Mouse (Mus musculus) limb, embryonic 14.5 days (tissue): ENCODE measurements at regions not wholly inside any gene's neighbourhood (a gene's known extent, or its start where the extent isn't known, plus 50 kb on each side); places are given as distances from the start of the nearest gene placed in this dataset.

ENCODE experiments used
- ATAC-seq: fragments of 200-750 bp; cut with Nextera tagmentation; 2 replicates; pipeline ENCODE4 v1.8.0; 2017; ENCODE audit warnings: low read depth, moderate number of reproducible peaks, moderate TSS enrichment; ENCODE audit not compliant: low FRiP score
- DNase-seq: peaks from one replicate; pipeline ENCODE4 v3.0.0-alpha.2; 2015; ENCODE audit warnings: low spot score
- H3K27ac ChIP-seq: fragments of 300-500 bp; sonication (generic); replicated peaks from 2 replicates; pipeline ENCODE4 v1.5.1; 2014; ENCODE audit warnings: low read depth, mild to moderate bottlenecking, low read length, moderate library complexity, mixed read lengths
- H3K27me3 ChIP-seq: fragments of 300-500 bp; sonication (generic); 2 replicates; pipeline ENCODE4 v1.6.1; 2014; ENCODE audit warnings: low read length, mixed read lengths; ENCODE audit not compliant: control insufficient read depth, insufficient read depth
- H3K36me3 ChIP-seq: fragments of 300-500 bp; sonication (generic); 2 replicates; pipeline ENCODE4 v1.6.1; 2014; ENCODE audit warnings: mild to moderate bottlenecking, low read length, moderate library complexity, mixed read lengths; ENCODE audit not compliant: control insufficient read depth, insufficient read depth
- H3K4me1 ChIP-seq: fragments of 300-500 bp; sonication (generic); 2 replicates; pipeline ENCODE4 v1.6.1; 2014; ENCODE audit warnings: antibody characterized with exemption, low read length, mixed read lengths; ENCODE audit not compliant: control insufficient read depth, insufficient read depth
- H3K4me2 ChIP-seq: fragments of 300-500 bp; sonication (generic); replicated peaks from 2 replicates; pipeline ENCODE4 v1.6.1; 2014; ENCODE audit warnings: low read depth, mild to moderate bottlenecking, low read length, moderate library complexity; ENCODE audit not compliant: severe bottlenecking
- H3K4me3 ChIP-seq: fragments of 300-500 bp; sonication (generic); replicated peaks from 2 replicates; pipeline ENCODE4 v1.5.1; 2014; ENCODE audit warnings: low read length
- H3K9ac ChIP-seq: fragments of 300-500 bp; sonication (generic); 2 replicates; pipeline ENCODE4 v1.6.1; 2014; ENCODE audit warnings: mild to moderate bottlenecking, low read depth, low read length, moderate library complexity; ENCODE audit not compliant: severe bottlenecking
- H3K9me3 ChIP-seq: fragments of 300-500 bp; sonication (generic); 2 replicates; pipeline ENCODE4 v1.6.1; 2016; ENCODE audit warnings: low read length; ENCODE audit not compliant: control insufficient read depth
- POLR2A ChIP-seq: fragments of 200-500 bp; IDR thresholded peaks from 2 replicates; pipeline ENCODE4 v1.8.0; 2012; ENCODE audit warnings: inconsistent platforms, mild to moderate bottlenecking, moderate library complexity, borderline replicate concordance; ENCODE audit not compliant: insufficient read depth, insufficient read length; ENCODE audit errors: extremely low read depth
- WGBS: fragments of 180-500 bp; shearing (Covaris S2); extraction: QIAGEN DNeasy Blood & Tissue Kit; methylation state at CpG from one replicate; pipeline ENCODE4 v1.1.7; 2014; 5-methylcytosine and 5-hydroxymethylcytosine counted together

DNA sequence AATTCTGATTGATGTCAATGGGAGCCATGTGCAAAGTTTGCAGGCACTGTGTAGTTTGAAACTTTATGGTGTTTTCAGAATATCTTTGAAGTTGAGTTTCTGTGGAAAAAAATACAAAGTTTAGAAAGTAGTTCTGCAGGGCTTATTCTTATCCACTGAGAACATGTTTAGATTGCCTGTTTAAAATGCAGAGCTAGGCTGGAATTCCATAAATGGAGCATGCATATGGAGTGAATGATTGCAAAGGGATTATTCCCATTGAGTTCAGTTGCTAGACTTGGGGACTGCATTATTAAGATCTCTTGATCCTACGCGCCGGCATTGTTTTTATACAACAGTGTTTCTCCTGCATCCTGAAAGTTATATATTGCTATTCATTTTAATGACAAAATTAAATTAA is 397.8 kb upstream of the Gm21833 start:
- Histone ChIP-seq H3K27ac (no peak overlapping the region), H3K36me3 (no peaks in the 10 kb centered on the region), H3K27me3 (no peaks in the 10 kb centered on the region), H3K9ac (no peak overlapping the region), H3K4me2 (no peak overlapping the region), H3K4me3 (no peak overlapping the region), H3K9me3 (no peaks in the 10 kb centered on the region), H3K4me1 (no peaks in the 10 kb centered on the region)
- 88% methylated on average over 3 of the region's 3 CpGs for WGBS
- ATAC-seq, result no peak
- no peak for TF ChIP-seq POLR2A
- no peak for DNase-seq

DNA sequence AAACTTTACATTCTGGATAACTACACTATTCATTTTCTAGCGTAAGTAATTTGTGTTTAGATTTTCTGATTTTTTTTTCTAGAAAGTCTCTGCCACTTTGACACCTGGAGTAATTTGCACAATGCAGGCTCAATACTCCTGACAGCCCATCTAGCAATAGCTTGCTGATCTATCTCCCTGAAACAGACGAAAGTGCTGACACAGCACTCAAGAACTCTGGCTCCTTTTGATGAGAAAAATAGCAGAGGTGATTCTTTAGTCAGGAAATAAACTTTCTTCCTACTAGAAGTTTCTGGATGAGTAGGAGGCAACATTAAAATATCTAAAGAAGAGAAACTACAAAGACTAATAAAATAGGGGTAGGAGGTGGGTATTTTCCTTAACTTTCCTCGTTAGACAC is 397.1 kb upstream of the Gm21833 start:
- DNase-seq (no peak), ATAC-seq (no peak)
- 84% methylated on average over 3 of the region's 3 CpGs for WGBS
- Histone ChIP-seq H3K27me3 (no peaks in the 10 kb centered on the region), H3K9me3 (no peaks in the 10 kb centered on the region), H3K36me3 (no peaks in the 10 kb centered on the region), H3K4me2 (no peak overlapping the region), H3K4me3 (no peak overlapping the region), H3K4me1 (no peaks in the 10 kb centered on the region), H3K27ac (no peak overlapping the region), H3K9ac (no peak overlapping the region)
- no peak for TF ChIP-seq POLR2A

DNA sequence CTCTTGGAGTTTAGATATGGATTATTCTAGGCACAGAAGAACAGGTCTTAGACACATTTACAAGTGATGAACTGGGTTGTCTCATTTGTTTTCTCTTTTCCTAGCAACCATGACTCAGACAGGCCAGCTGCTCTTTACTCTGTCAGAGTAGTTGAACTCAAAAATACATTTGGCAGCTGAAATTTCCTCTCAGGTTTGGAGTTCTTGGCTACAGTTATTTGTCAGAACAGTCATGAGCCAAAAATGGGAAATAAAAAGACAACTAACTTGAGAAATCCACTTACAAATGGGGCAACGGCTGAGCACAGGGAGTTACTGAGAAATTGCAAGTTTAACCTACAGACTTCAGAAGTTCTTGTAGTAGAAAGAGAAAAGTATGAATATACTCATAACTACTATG is 396.4 kb upstream of the Gm21833 start:
- DNase-seq, result peak; percentile 12
- no peak overlapping the region for H3K4me2 ChIP-seq

DNA sequence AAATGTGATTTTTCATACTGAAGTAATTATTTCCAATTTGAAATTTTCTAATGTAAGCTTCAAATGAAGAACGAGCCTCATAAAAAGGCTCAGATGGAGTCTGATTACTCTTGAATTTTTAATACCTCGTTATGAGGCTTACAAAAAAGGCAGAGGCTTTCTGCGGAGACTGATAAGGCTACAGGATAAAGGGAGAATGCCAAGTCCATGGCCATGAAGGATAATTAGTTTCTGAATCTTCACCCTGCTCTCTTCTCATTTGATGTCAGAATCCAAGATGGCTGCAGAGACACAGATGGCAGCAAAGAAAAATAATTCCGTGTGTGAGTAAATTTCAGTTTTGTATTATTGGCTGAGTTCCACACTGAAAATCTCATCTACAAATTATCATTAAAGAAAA is 367.3 kb upstream of the Gm21833 start:
- no peak for DNase-seq
- no peak overlapping the region for H3K27ac ChIP-seq
- TF ChIP-seq POLR2A, result no peak
- no peak overlapping the region for H3K4me3 ChIP-seq
- no peaks in the 10 kb centered on the region for H3K9me3 ChIP-seq
- H3K36me3 ChIP-seq, result no peaks in the 10 kb centered on the region
- 83% methylated on average over 4 of the region's 4 CpGs for WGBS
- ATAC-seq, result no peak
- no peaks in the 10 kb centered on the region for H3K27me3 ChIP-seq
- H3K9ac ChIP-seq, result no peak overlapping the region
- no peaks in the 10 kb centered on the region for H3K4me1 ChIP-seq
- no peak overlapping the region for H3K4me2 ChIP-seq

More for the DNA sequence above, 396.4 kb upstream of the Gm21833 start:
- no peaks in the 10 kb centered on the region for H3K36me3 ChIP-seq
- no peak overlapping the region for H3K4me3 ChIP-seq
- H3K9ac ChIP-seq, result no peak overlapping the region
- no peak for TF ChIP-seq POLR2A
- ATAC-seq, result no peak
- no peaks in the 10 kb centered on the region for H3K4me1 ChIP-seq
- no peak overlapping the region for H3K27ac ChIP-seq
- no peaks in the 10 kb centered on the region for H3K27me3 ChIP-seq
- 78% methylated on average over 1 of the region's 1 CpGs for WGBS
- H3K9me3 ChIP-seq, result no peaks in the 10 kb centered on the region

DNA sequence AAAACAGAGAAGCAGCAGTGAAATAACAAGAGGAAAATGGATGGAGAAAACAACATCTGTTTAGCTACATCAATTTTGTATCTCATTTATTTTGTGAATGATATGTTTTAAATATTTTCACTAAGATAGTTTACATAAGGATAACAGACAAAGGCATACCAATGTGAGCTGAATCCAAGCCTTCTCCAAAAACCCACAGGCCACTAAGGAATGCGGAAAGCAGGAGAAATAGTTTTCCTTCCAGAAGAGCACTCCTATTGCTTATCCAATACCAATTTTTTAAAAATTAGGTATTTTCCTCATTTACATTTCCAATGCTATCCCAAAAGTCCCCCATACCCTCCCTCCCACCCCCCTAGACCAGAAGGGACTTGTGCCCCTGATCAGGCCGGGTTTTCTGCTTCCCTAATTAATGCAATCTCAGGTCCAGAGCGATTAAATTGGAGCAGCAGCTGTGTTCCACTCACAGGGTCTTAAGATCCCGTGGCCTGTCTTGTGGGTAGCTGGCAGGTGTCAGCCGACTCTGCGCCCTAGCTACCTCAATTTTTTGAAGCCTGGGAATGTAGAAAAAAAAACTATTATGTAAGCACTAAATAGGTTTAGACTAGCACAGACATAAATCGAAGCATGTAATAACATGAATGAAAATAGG is 357.3 kb upstream of the Gm21833 start:
- DNase-seq, result no peak
- no peak overlapping the region for H3K4me3 ChIP-seq
- H3K36me3 ChIP-seq, result no peaks in the 10 kb centered on the region
- no peaks in the 10 kb centered on the region for H3K4me1 ChIP-seq
- TF ChIP-seq POLR2A, result no peak
- no peak overlapping the region for H3K9ac ChIP-seq
- H3K27ac ChIP-seq, result no peak overlapping the region
- ATAC-seq, result no peak
- H3K27me3 ChIP-seq, result no peaks in the 10 kb centered on the region
- H3K9me3 ChIP-seq, result no peaks in the 10 kb centered on the region
- WGBS, result 66% methylated on average over 7 of the region's 7 CpGs
- no peak overlapping the region for H3K4me2 ChIP-seq

DNA sequence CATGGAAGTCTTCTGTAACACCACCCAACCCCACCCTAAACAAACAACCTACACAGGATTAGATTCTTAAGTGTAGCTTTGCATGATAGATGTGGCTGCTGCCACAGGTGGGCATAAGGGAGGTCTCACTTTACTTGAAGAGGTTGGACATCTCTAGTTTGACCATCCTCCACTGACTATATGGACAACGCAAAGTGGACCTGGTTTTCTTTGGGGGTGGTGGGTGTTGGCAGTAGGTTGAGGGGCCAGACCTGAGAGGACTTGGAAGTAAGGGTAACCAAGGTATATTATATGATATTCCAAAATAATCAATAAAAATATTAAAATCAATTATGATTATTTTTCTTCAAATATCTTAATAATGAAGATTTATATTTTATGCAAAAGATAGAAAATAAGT is 307.8 kb upstream of the Gm21833 start:
- no peaks in the 10 kb centered on the region for H3K9me3 ChIP-seq
- H3K4me3 ChIP-seq, result no peak overlapping the region
- no peak overlapping the region for H3K9ac ChIP-seq
- WGBS, result 94% methylated on average over 1 of the region's 1 CpGs
- H3K27me3 ChIP-seq, result no peaks in the 10 kb centered on the region
- H3K4me2 ChIP-seq, result no peak overlapping the region
- H3K27ac ChIP-seq, result no peak overlapping the region
- TF ChIP-seq POLR2A, result no peak
- H3K4me1 ChIP-seq, result no peaks in the 10 kb centered on the region
- ATAC-seq (no peak), DNase-seq (no peak)
- no peaks in the 10 kb centered on the region for H3K36me3 ChIP-seq
